Comparison of ENCODE assay signal across 16 mouse cellular contexts in genomic region chr14:115551996-115552395, GRCm38 (mm10).
"Had no signal": no experiment of that assay in that cellular context is flagged by ENCODE, and none has a peak within 500 bp of the region (broad histone marks: within the 10 kb centered on the region; RNA-seq: fewer than 3 reads in every experiment).

No protein-coding gene starts in this region.

- DNase-seq: heart, postnatal 10 days; heart, postnatal 14 days; heart, postnatal 36 days; heart, postnatal 4 days; kidney, adult 11 months; kidney, adult 18-20 months; kidney, adult 2 months; kidney, adult 8-10 months; kidney, adult 9 months; kidney, postnatal 10 days; kidney, postnatal 14 days; kidney, postnatal 25 days; kidney, postnatal 36 days; kidney, postnatal 4 days; layer of hippocampus, adult 9-11 months; layer of hippocampus, postnatal 36 days had no signal
